Mouse (Mus musculus) Muller cell, postnatal 12 days (primary cell): Measurements from ENCODE around the gene Tbccd1.

Experiments used
- DNase-seq: peaks from one replicate; pipeline ENCODE4 v3.0.0-alpha.2; 2015; ENCODE audit errors: inconsistent ontology term

The Tbccd1 gene

GRCm38 (mm10) chr16:22857431-22858113 is at the start of gene Tbccd1, which contains the start of gene Dnajb11:
Tbccd1 (minus strand) TSS chr16:22857669.
Dnajb11 (plus strand) TSS chr16:22857845.
- DNase-seq: peak; percentile 98

DNA sequence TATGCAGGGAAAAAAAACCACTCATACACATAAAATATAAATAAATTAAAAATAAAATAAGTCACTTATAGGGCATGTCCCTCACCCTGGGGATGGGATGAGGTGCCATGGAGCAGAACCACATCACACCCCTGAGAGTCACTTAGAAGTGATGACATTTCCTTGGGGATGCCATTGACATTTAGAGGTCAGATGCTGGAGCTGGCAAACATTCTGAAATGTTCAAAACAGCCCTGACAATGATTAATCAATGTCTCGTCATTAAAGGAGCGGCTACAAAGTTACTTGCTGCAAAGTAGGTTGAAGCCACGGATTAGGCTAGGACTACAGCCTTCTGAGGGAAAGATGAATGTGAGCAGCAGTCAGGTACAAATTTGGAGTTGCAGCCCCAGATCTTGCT is 43.9 kb upstream of the Tbccd1 start:
- no peak for DNase-seq

DNA sequence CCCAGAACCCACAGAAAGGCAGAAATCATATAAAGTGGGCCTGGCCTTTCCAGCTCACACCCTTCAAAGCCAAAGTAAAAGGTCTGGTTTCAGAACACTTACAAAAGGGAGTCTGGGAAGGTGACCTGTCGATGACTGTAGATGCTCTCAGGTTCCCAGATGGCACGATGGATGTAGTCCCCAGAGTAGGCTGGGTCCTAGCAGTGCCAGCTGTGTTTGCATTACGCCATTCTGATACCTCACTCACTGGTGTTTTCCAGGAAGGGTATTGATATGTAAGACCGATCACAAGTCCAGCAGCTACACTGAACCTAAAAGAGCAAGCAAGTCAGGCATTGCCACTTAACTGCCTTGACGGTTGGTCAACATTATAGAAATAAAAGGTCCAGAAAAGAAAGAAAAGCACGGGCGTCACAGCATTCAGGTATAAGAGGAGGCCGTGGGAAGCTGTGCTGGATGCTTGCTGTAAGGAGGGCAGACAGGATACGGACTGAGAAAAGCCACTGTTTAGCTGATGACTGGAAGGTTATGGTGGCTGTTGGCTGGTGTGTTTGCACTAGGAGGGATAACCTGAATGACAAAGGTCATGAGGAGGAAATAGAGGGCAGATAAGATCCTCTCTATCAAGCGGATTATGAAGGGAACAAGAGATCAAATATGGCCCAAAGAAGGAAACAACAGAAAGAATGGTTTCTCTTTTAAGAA is 42.5 kb upstream of the Tbccd1 start:
- DNase-seq: no peak

DNA sequence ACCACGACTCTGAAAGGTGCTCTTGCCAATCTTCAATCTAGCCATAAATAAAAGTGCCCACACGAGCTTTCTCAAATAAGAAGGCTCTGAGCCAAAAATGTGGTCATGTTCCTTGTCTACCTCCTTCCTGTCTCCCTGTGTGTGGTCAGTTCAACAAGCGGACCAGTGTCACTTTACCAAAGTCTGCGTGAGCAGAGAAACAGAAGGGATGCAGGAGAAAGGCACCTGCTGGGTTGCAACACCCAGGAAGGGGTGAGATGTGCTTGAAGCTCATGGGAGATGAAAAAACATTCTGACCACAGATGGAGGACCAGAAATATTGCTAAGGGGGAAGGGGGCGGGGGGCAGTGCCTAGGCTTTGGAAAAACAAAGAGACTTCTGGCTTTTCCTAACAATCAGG is 41.9 kb upstream of the Tbccd1 start:
- DNase-seq: no peak

GRCm38 (mm10) chr16:22896618-22897017 is 39.1 kb upstream of the Tbccd1 start:
- no peak for DNase-seq

- no peak for DNase-seq
Observed at GRCm38 (mm10) chr16:22894095-22894494, 36.6 kb upstream of the Tbccd1 start.

DNA sequence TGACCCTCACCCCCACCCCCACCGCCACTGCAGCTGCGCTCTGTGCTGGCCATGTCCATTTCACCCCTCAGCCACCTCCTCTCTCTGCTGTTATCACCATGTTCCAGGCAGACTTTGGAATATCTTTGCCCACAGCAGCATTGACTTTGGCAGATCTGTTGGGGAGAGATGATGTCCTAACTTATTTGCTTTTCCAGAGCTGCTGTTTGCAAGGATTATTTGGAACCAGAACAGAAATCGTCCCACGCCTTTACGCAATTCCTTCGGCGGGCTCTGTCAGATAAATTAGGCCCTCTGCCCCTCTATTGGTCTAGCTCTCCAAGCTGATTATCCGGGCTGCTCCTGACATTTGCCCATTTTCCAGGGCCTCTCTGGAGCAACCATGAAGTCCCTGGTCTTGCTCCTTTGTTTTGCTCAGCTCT is 34.3 kb upstream of the Tbccd1 start:
- no peak for DNase-seq

DNA sequence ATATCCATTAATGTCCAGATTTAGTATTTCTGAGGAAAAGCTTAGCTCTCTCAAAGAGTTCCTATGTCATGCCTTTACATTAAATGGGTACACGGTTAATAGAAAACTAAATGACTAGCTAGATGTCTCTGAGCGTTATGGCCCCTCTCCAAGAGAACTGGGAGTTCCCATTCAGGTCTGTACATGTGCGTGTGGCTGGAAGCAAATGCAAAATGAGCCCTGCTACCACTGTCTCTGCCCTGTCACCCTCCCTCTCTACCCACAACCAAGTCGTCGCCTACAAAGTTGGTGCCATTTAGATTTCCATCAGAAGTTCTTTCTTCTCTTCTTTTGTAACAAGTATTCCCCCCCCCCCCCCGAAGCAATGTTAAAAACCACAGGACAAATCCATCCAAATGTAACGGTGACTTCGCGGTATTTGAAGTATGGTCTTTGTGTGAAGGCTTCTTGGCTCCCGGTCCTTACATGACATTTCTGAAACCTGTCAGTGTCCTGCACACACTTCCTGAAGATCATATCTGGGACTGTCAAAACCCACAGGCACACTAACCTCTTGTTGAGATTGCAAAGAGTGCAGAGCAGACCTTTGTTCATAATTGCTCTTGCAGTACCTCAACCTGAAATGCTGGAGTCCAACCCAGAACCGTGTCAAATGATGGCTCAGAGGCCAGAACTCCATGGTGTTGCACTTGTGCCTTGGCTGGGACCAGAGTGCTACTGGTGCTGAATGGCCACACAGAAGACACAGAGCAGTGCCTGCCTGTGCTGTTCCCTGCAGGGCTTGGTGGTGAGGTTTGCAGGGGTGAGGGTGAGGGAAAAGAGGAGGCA is 33.4 kb upstream of the Tbccd1 start, which contains the start of gene Ahsg:
Gene Ahsg, plus strand, starts transcription at position 595 of the 828 bp plus-strand sequence.
- DNase-seq: peak; percentile 30

GRCm38 (mm10) chr16:22889716-22890115 is 32.2 kb upstream of the Tbccd1 start:
- DNase-seq: no peak

- no peak for DNase-seq
Observed at GRCm38 (mm10) chr16:22888835-22889234, 31.4 kb upstream of the Tbccd1 start.

- no peak for DNase-seq
Observed at GRCm38 (mm10) chr16:22886726-22887125, 29.3 kb upstream of the Tbccd1 start.

DNA sequence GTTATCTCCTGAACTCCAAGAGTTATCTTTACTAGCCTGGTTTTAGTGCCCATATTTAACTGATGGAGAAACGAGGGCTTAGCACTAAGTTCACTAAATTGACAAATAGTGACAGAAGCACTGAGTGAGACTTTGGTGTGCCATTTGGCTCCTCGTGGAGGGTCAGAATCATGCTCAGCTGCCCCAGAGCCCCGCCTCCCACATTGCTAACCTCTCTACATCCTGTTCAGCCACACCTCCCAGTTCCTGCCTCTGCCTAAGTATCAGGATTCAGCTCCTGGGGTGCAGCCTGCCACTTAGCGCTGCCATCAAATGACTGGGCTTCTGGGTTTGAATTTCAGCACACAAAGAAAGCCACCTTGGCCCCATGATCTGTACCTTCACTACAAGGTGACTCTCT is 27.9 kb upstream of the Tbccd1 start:
- DNase-seq: no peak

GRCm38 (mm10) chr16:22883441-22883840 is 26.0 kb upstream of the Tbccd1 start:
- DNase-seq: no peak

DNA sequence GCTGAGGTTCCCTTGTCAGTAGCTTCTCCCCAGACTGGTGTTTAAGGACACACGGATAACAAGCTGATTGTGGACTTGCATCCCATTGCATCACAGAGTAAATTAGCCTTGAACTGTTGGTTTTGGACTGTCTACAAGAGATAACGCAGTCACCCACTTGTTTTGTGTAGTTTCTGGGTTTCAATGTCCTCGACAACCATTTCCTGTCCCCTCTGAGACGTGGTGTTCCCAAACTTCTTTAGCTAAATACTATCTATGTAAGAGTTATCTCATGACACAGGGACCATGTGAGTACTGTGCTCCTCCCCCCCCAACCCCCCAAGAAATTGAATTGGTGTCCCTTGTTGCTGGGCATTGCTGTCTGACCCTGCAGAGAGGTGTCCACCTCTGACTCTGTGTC is 24.0 kb upstream of the Tbccd1 start:
- DNase-seq: no peak

DNA sequence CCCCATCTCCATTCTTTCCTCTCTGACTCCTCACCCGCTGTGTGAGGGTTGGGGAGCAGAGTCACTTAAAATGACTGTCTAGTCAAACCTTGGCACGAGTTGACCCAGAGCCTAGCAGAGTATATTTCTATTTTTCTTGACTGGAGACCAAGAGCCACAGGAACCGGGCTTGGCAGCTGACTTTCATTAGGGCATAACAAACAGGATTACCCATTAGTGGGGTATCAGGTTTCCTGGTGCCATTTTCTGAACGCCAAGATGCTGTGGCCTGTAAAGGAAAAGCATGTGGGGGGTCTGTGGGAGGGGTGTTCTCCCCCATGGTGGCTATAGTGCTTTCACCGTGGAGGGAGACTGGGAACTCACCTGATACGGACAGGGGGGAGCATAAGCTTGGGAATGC is 23.4 kb upstream of the Tbccd1 start:
- peak; percentile 69 for DNase-seq

DNA sequence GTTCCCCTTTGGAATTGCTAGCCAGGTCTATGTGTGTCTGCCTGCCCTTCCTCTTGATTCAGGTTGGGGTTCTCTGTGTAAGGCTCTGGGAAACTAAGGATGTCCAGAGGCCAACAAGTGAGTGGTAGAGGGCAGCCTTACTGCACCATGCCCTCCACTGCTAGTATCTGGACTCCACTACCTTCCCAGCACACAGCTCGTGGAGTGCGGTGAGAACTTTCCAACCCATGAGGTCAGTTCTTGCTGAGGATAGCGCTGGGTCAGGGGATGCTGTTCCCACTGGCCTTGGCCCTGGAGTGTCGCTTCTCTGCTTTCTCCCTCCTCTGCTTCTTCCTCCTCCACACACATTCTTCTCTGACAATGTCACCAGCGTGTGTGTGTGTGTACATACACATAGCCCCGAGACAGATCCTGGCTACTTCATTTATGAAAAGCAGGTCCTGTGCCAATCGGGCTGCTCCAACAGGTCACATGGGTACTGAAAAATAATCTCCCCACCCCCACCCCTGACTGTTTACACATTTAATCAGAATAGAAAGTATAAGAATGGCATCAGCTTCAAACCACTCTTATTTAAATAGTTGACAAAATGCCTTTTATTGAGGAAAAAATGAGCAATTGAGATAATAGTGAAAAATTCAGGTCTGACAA is 22.6 kb upstream of the Tbccd1 start:
- DNase-seq: no peak

GRCm38 (mm10) chr16:22878716-22879115 is 21.2 kb upstream of the Tbccd1 start:
- DNase-seq: no peak

GRCm38 (mm10) chr16:22877660-22878390 is 20.4 kb upstream of the Tbccd1 start:
- DNase-seq: peak; percentile 96

GRCm38 (mm10) chr16:22876218-22877043 is 19.0 kb upstream of the Tbccd1 start:
- peak; percentile 50 for DNase-seq

DNA sequence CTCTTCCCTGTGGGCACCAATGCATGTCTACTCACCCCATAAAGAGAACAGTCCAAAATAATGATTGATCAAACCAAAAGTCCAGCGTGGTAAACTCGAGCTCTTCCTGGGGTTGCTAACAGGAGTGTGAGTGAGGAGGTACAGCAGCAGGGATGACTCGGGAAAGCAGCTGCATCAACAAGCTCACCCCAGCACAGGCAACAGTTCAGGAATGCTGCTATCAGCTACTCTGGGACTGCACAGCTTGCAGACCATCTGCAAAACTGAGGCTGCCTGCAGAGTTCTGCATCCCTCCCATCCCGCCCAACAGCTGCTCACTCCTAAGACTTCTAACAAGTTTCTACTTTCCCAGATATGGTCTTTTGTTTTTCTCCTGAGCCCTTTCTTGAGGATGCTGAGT is 15.9 kb upstream of the Tbccd1 start:
- no peak for DNase-seq
